Mouse (Mus musculus): ENCODE measurements around the gene Fbxw28.
"Not testable (repeated sequence)": the region's sequence is repeated elsewhere in the genome, so short reads cannot be mapped to it uniquely, and the experiment has no call there.

Gene Fbxw28

GRCm38 (mm10) chr9:109339559-109339958 is at the start of gene Fbxw28:
Fbxw28 (minus strand) TSS chr9:109339659.
- DNase-seq (ENCODE audit: low spot score in 2 of 2) = not testable (repeated sequence)

- DNase-seq (ENCODE audit: low spot score in 2 of 2) = not testable (repeated sequence)
These were observed 51.9 kb downstream of the Fbxw28 start, which contains the start of gene Fbxw14 for GRCm38 (mm10) chr9:109287576-109287975. Fbxw14 (minus strand) TSS chr9:109287676.

All from spleen, postnatal 4 days (tissue).